Mouse (Mus musculus) megakaryocyte, adult 5-6 weeks (primary cell): ENCODE measurements around the gene Slc22a16. TPM values are rescaled to one million over a fixed set of nuclear protein-coding genes. Genes with fewer than 3 reads are reported as not detected.

ENCODE experiments used
- ATAC-seq: 2 replicates; pipeline ENCODE4 v1.8.0; 2016; ENCODE audit warnings: mild to moderate bottlenecking, inconsistent platforms; ENCODE audit not compliant: poor library complexity, severe bottlenecking
- total RNA-seq, 2 experiments: library from RNA; stranded (forward) in 1 of 2; stranded (reverse) in 1 of 2; fragments of 153-499, 151-499 nt in 1 of 2; fragments of 221-1000, 200-1000 nt in 1 of 2; gene quantifications; 2 replicates each; pipeline versions ENCODE4 v1.2.3 to v1.2.4; 2015 to 2017

Gene Slc22a16
- total RNA-seq, 2 experiments from 2014 or later, result not detected

- no peak for ATAC-seq
These were observed 34.7 kb downstream of the Slc22a16 start for GRCm38 (mm10) chr10:40604706-40605394.

GRCm38 (mm10) chr10:40617973-40618372 lies 47.8 kb downstream of the Slc22a16 start:
- ATAC-seq, result no peak

- no peak for ATAC-seq
These were observed 49.6 kb downstream of the Slc22a16 start for GRCm38 (mm10) chr10:40619760-40620159.

- ATAC-seq, result no peak
These were observed 59.0 kb downstream of the Slc22a16 start for GRCm38 (mm10) chr10:40629140-40629539.

GRCm38 (mm10) chr10:40629656-40630311 lies 59.6 kb downstream of the Slc22a16 start, which contains the start of gene Ddo:
Ddo (plus strand) TSS chr10:40630011.
- no peak for ATAC-seq

- no peak for ATAC-seq
These were observed 60.3 kb downstream of the Slc22a16 start for GRCm38 (mm10) chr10:40630457-40630856.

- no peak for ATAC-seq
These were observed 60.8 kb downstream of the Slc22a16 start for GRCm38 (mm10) chr10:40630961-40631360.

- ATAC-seq, result no peak
These were observed 62.0 kb downstream of the Slc22a16 start for GRCm38 (mm10) chr10:40632087-40632486.

- no peak for ATAC-seq
These were observed 67.2 kb downstream of the Slc22a16 start for GRCm38 (mm10) chr10:40637331-40637730.

- no peak for ATAC-seq
These were observed 68.1 kb downstream of the Slc22a16 start for GRCm38 (mm10) chr10:40638276-40638675.

- ATAC-seq, result no peak
These were observed 69.0 kb downstream of the Slc22a16 start for GRCm38 (mm10) chr10:40638823-40639819.

- no peak for ATAC-seq
These were observed 70.3 kb downstream of the Slc22a16 start for GRCm38 (mm10) chr10:40640406-40640805.

GRCm38 (mm10) chr10:40641901-40642300 lies 71.8 kb downstream of the Slc22a16 start:
- no peak for ATAC-seq

GRCm38 (mm10) chr10:40643126-40643525 lies 73.0 kb downstream of the Slc22a16 start:
- no peak for ATAC-seq

GRCm38 (mm10) chr10:40644456-40644855 lies 74.3 kb downstream of the Slc22a16 start:
- ATAC-seq, result no peak

- no peak for ATAC-seq
These were observed 75.2 kb downstream of the Slc22a16 start for GRCm38 (mm10) chr10:40645346-40645745.

GRCm38 (mm10) chr10:40648776-40649175 lies 78.6 kb downstream of the Slc22a16 start:
- no peak for ATAC-seq

- ATAC-seq, result no peak
These were observed 79.5 kb downstream of the Slc22a16 start for GRCm38 (mm10) chr10:40649634-40650033.

GRCm38 (mm10) chr10:40651676-40652075 lies 81.5 kb downstream of the Slc22a16 start:
- no peak for ATAC-seq
